Mouse (Mus musculus) thymus, adult 2 months (tissue): Measurements from ENCODE around the gene Clk4.

Experiments
- CTCF ChIP-seq: fragments of 200-500 bp; IDR thresholded peaks from 2 replicates; pipeline ENCODE4 v1.5.1; 2012; ENCODE audit warnings: mild to moderate bottlenecking, control low read depth, low read length, moderate library complexity, borderline replicate concordance; ENCODE audit not compliant: control insufficient read depth, poor library complexity, insufficient read depth; ENCODE audit errors: extremely low read depth
- POLR2A ChIP-seq: fragments of 200-500 bp; IDR thresholded peaks from 2 replicates; pipeline ENCODE4 v1.6.1; 2012; ENCODE audit warnings: mild to moderate bottlenecking, low read length, control low read depth, moderate library complexity; ENCODE audit not compliant: control insufficient read depth, poor library complexity, insufficient read depth; ENCODE audit errors: extremely low read depth

DNA sequence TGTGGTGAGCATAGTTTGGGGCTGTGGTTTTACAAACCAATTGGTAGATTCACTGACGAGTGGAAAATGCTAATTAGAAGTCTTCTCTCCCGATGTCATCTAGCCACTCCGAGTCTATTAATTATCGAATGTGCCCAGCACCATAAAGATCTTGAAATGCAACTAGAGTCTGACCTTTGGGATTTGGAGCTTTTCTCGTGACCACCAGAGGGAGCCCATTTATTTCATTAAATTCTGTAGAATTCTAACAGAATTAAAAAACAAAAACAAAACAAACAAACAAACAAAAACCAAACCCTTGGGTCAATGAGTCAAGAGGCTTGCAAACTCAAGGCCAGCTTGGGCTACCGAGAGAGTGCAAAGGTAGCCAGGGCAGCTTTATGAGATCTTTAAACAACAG lies 65.4 kb downstream of the Clk4 start:
- TF ChIP-seq CTCF: no peak
- no peak for TF ChIP-seq POLR2A
